Mouse (Mus musculus) heart, embryonic 13.5 days (tissue): ENCODE measurements around the gene Zfp14. TPM values are rescaled to one million over a fixed set of nuclear protein-coding genes. Genes with fewer than 3 reads are reported as not detected.

Experiments used
- ATAC-seq: fragments of 200-750 bp; cut with Nextera tagmentation; 2 replicates; pipeline ENCODE4 v1.8.0; 2017; ENCODE audit warnings: moderate TSS enrichment; ENCODE audit not compliant: insufficient number of reproducible peaks, low FRiP score, low TSS enrichment; ENCODE audit errors: extremely low read depth
- H3K27ac ChIP-seq: fragments of 300-500 bp; sonication (generic); replicated peaks from 2 replicates; pipeline ENCODE4 v1.5.1; 2015; ENCODE audit warnings: moderate library complexity, mild to moderate bottlenecking, inconsistent platforms
- H3K27me3 ChIP-seq: fragments of 300-500 bp; sonication (generic); replicated peaks from 2 replicates; pipeline ENCODE4 v1.6.1; 2015; ENCODE audit warnings: mild to moderate bottlenecking, inconsistent platforms
- H3K36me3 ChIP-seq: fragments of 300-500 bp; sonication (generic); 2 replicates; pipeline ENCODE4 v1.6.1; 2015; ENCODE audit warnings: mild to moderate bottlenecking, inconsistent platforms
- H3K4me1 ChIP-seq: fragments of 300-500 bp; sonication (generic); 2 replicates; pipeline ENCODE4 v1.6.1; 2015; ENCODE audit warnings: inconsistent platforms
- H3K4me2 ChIP-seq: fragments of 300-500 bp; sonication (generic); 2 replicates; pipeline ENCODE4 v1.6.1; 2015; ENCODE audit warnings: inconsistent platforms, mild to moderate bottlenecking, moderate library complexity
- H3K4me3 ChIP-seq: fragments of 300-500 bp; sonication (generic); 2 replicates; pipeline ENCODE4 v1.5.1; 2015; ENCODE audit warnings: moderate library complexity, mild to moderate bottlenecking, inconsistent platforms
- H3K9ac ChIP-seq: fragments of 300-500 bp; sonication (generic); 2 replicates; pipeline ENCODE4 v1.6.1; 2015; ENCODE audit warnings: inconsistent platforms, mild to moderate bottlenecking, moderate library complexity
- H3K9me3 ChIP-seq: fragments of 300-500 bp; sonication (generic); 2 replicates; pipeline ENCODE4 v1.6.1; 2016; ENCODE audit warnings: inconsistent platforms
- WGBS: fragments of 180-500 bp; shearing (Covaris S2); methylation state at CpG from one replicate; pipeline ENCODE4 v1.1.7; 2015; ENCODE audit warnings: mixed read lengths; 5-methylcytosine and 5-hydroxymethylcytosine counted together
- polyA plus RNA-seq: library from polyadenylated mRNA; unstranded; fragments of >200 nt; fragmentation: Nextera tagmentation; extraction: Ambion mirVana; gene quantifications from 2 replicates; pipeline ENCODE4 v1.2.1, GENCODE M21; 2015

Gene Zfp14
- polyA plus RNA-seq = 2.5 and 4.0 TPM in 2 replicates

DNA sequence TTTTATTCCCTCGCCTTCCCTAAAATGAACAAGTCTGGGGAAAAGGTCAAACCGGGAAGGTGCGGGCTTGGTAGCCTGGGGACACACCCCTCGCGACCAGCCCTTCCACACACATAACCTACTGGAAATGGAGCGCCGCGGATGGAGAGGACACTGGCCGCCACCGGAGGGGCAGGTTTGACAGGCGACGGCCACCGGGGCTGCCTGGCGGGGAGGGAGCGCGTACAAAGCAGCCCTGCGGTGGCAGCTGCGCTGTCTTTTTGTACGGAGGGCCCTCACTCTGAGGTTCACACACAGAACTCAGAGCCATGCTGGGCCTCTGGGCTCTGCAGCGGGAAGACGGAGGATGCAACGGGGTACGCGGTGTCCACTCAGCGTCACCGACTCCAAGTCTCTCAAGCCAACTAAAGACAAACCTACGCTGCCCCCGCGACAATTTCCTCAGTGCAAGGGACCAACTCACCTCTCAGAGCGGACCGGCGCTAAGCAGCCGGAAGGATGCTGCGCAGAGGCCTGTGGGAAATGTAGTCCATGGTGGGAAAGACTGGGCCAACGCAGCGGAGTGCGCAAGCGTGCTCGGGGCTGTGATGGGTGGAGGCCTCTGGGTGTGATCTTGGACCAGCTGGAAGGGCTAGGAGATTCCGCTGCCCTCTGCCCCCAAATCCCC is at the start of gene Zfp14:
Zfp14 (minus strand) TSS at position 499 of the 667 bp plus-strand sequence.
- no peaks in the 10 kb centered on the region for H3K9me3 ChIP-seq
- H3K4me1 ChIP-seq = peaks cover 18% of the 10 kb centered on the region
- H3K27me3 ChIP-seq = no peaks in the 10 kb centered on the region
- peak within 1 kb of the TSS; percentile 91 for H3K4me2 ChIP-seq
- peaks cover 9% of the 10 kb centered on the region for H3K36me3 ChIP-seq
- H3K4me3 ChIP-seq = peak within 1 kb of the TSS; percentile 81
- under 1% methylated on average over 40 of the region's 40 CpGs for WGBS
- ATAC-seq = peak; percentile 88
- peak within 1 kb of the TSS; percentile 85 for H3K9ac ChIP-seq
- H3K27ac ChIP-seq = peak within 1 kb of the TSS; percentile 83

DNA sequence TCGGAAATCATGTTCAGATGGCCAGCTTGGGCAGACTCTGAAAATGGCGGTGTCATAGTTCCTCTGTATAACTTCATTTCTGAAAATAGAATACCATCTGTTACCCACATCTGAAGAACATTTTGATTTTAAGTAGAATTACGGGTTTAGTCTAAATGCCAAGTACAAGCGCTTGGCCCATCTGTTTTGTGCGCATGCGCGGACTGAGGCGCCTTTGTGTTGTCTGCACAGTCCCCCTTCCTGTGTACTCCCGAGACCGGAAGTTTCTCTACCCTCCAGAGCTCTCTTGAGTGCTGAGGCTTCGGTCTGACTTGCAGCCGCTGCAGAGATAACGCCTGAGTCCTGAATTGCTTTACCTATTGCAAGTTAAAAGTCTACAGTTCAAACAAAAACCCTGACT is 48.1 kb upstream of the Zfp14 start:
- H3K4me2 ChIP-seq = no peak overlapping the region
- H3K4me3 ChIP-seq = no peak overlapping the region
- H3K27me3 ChIP-seq = no peaks in the 10 kb centered on the region
- peaks cover 70% of the 10 kb centered on the region for H3K36me3 ChIP-seq
- ATAC-seq = no peak
- H3K4me1 ChIP-seq = peaks cover 28% of the 10 kb centered on the region
- 85% methylated on average over 13 of the region's 13 CpGs for WGBS
- H3K9me3 ChIP-seq = peaks cover 17% of the 10 kb centered on the region
- H3K27ac ChIP-seq = no peak overlapping the region
- H3K9ac ChIP-seq = no peak overlapping the region

DNA sequence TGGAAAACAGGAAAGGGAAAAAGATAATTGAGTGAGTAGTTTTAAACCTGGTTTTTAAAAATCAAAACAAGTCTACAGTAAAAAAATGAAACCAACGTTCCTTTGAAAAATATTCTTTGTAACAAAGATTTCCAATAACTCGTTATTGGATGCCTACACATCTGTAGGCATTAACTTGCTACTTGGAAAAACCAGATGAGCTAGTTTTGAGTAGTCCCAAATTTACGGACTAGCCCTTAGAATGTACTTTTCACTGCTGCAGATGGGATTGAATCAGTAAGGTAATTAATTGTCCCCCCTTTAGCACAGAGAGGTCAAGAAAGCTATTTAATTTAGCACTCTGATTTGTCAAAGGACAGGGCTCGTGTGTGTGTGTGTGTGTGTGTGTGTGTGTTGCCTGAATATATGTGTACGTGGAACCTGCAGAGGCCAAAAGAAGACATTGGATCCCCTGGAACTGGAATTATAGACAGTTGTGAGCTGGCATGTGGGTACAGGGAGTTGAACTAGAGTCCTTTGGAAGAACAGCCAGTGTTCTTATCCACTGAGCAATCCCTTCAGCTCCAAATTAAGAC is 44.5 kb upstream of the Zfp14 start:
- H3K27ac ChIP-seq = peak overlapping the region; percentile 97
- H3K9me3 ChIP-seq = no peaks in the 10 kb centered on the region
- H3K4me3 ChIP-seq = peak overlapping the region; percentile 77
- ATAC-seq = no peak
- peak overlapping the region; percentile 88 for H3K4me2 ChIP-seq
- H3K9ac ChIP-seq = peak overlapping the region; percentile 96
- WGBS = 14% methylated on average over 5 of the region's 5 CpGs
- H3K36me3 ChIP-seq = peaks cover 36% of the 10 kb centered on the region
- H3K27me3 ChIP-seq = no peaks in the 10 kb centered on the region
- H3K4me1 ChIP-seq = peaks cover 37% of the 10 kb centered on the region

DNA sequence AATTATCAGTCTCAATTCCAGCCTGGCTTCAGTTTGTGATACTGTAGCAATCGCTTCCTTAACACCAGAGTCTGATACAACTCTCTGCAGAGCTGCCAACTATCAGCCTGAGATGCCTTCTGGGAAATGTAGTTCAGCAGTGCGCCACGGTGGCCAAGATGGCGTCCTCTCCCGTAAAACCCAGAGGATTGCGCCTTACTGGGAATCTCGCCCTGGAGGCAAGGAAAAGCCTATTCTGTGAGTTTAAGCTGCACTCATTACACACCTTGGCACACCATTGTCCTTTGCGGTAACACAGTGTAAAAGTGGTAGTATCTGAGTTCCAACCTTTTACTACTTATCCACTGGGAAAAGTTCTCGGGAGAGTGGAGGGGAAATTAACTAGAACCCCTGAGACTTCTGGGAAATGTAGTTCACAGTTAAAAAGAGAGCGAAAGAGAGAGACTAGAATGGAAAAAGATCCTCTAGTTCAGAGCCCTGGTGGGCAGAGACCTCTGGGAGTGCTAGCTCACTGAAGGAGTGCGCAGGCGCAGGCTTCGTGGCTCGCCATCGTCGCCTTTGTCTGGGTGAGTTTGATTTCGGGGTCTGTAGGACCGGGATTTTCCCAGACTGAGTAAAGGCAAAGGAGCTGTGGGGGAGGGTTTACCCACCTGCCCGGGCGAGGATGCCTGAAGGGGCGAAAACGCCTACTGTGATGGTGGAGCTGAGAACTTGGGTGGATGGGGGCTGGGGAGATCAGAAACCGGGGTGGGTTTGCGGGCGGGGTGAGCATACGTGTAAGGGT is 43.7 kb upstream of the Zfp14 start, which contains the start of gene Zfp260:
Zfp260 (plus strand) TSS at position 132 of the 784 bp plus-strand sequence.
- peak within 1 kb of the TSS; percentile 96 for H3K9ac ChIP-seq
- peak within 1 kb of the TSS; percentile 88 for H3K4me2 ChIP-seq
- H3K36me3 ChIP-seq = peaks cover 28% of the 10 kb centered on the region
- H3K4me1 ChIP-seq = peaks cover 37% of the 10 kb centered on the region
- H3K4me3 ChIP-seq = peak within 1 kb of the TSS; percentile 77
- under 1% methylated on average over 26 of the region's 26 CpGs for WGBS
- H3K9me3 ChIP-seq = no peaks in the 10 kb centered on the region
- ATAC-seq = peak; percentile 70
- no peaks in the 10 kb centered on the region for H3K27me3 ChIP-seq
- peak within 1 kb of the TSS; percentile 97 for H3K27ac ChIP-seq

DNA sequence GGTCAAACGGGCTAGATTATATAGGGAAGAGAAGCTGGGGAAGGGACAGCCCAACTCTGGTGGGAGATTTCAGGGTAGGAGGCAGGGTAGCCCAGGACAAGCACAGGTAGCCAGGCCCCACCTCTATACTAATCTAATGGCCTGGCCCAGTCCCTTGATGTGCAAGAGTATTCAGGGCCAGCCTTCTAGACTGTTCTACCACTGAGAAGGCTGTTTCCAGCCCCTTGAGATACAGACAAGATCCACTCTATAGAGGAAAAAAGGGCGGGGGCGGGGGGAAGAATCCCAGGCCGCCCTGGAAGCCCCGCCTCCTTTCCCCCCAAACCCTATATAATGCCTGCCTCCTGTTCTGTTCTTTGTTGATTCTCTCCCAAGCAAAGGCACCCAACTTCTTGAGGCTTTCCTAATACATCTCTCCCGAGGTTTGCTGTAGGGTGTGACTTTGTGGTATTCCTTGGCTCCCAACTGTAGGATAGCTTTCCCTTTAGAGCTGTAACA is 42.8 kb upstream of the Zfp14 start:
- ATAC-seq = no peak
- Histone ChIP-seq H3K4me2 (peak overlapping the region; percentile 88), H3K9ac (peak overlapping the region; percentile 96), H3K36me3 (peaks cover 19% of the 10 kb centered on the region), H3K4me3 (peak overlapping the region; percentile 77), H3K4me1 (peaks cover 45% of the 10 kb centered on the region), H3K9me3 (no peaks in the 10 kb centered on the region), H3K27ac (peak overlapping the region; percentile 97; the same call in 1 of the 2 replicates), H3K27me3 (no peaks in the 10 kb centered on the region)
- WGBS = 59% methylated on average over 6 of the region's 6 CpGs

DNA sequence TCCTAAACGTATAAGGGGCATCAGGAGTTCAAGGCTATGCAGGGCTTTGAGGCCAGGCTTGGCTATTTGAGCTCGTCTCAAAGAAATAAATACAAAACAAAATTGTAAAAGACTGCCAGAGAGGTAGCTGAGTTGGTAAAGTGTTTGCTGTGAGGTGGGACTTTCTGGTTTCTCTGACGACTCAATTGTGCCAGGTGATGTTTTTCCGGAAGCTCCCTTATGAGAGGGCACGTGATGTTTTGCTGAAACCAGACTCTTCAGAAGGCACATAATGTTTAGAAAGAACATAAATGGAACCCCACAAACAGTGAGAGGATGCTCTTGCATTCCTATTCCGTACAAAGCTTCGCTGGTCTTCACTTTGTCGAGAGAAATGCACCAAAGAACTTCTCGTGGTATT is 41.5 kb upstream of the Zfp14 start:
- peaks cover 42% of the 10 kb centered on the region for H3K4me1 ChIP-seq
- no peaks in the 10 kb centered on the region for H3K9me3 ChIP-seq
- no peaks in the 10 kb centered on the region for H3K27me3 ChIP-seq
- H3K4me2 ChIP-seq = no peak overlapping the region
- no peak overlapping the region for H3K27ac ChIP-seq
- H3K4me3 ChIP-seq = no peak overlapping the region
- ATAC-seq = no peak
- WGBS = 78% methylated on average over 9 of the region's 9 CpGs
- H3K36me3 ChIP-seq = peaks cover 9% of the 10 kb centered on the region; the same call in 1 of the 2 replicates
- H3K9ac ChIP-seq = no peak overlapping the region

DNA sequence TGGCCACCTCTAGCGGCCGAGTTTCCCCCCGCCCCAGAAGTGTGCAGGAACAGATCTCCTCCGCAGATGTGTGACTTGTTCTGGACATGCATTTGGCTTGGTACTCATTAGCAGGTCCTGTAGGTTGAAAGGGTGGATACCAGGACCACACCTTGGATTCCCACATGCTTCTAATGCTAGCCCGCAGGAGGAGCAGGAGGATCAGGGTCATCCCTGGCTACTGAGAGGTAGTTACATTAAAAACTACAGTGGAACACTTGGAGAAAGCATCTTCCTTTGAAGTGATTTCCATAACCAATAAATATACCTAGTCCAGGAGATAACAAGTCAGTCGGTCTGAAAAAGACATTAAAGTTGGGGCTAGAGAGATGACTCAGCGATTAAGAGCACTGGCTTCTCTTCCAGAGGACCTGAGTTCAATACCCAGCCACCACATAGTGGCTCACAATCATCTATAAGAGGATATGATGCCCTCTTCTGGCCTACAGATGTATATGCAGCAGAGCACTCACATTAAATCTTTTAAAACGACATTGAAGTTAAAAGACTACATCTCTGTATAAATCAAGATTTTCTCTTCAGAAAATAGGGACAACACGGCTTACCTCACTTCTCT is 39.9 kb upstream of the Zfp14 start:
- Histone ChIP-seq H3K36me3 (peaks cover 10% of the 10 kb centered on the region), H3K4me2 (peak overlapping the region; percentile 80), H3K9me3 (no peaks in the 10 kb centered on the region), H3K4me1 (peaks cover 29% of the 10 kb centered on the region), H3K4me3 (peak overlapping the region; percentile 72), H3K27ac (peak overlapping the region; percentile 81), H3K9ac (peak overlapping the region; percentile 72), H3K27me3 (no peaks in the 10 kb centered on the region)
- WGBS = 7% methylated on average over 9 of the region's 9 CpGs
- no peak for ATAC-seq

DNA sequence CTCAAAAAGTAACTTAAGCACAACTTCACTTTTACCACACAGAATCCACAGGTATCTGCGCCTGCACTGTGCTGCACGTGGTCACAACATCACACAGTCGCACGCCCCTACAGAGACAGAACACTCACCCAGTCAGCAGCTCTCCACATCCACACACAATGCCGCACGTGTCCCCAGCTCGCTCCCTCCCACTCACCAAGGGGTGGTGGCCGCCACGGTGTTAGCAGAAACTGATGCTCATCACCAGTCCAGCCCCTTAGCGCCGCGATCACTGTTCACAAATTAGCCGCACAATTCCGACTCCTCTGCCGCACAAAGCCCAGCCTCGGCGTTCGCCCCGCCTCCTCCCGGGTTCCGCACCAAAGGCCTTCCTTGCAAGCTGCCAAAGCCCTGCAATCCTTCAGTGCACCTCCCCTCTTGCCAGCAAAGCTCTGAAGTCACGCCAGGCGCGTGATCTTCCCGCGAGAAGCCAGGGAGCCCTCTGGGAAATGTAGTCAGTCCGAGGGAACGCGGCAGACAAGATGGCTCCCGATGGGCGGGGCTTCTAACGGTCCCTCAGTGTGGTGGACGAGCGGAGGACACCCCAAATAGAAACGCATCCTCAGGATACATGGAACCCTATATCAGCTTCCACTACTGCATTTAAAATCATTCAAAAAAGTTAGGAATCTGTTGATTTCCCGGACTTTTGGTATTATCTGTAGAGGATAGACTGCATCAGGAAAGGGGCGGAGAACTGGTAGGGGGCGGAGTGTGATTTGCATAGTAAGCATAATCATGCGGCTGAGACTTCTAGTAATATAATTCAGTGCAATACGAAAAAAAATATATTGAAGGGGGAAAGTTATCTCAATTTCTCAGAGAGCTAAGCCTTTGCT is 39.2 kb upstream of the Zfp14 start, which contains the start of the genes Gm26920 and Zfp566:
Gm26920 (minus strand) TSS at position 319 of the 878 bp plus-strand sequence.
Zfp566 (minus strand) TSS at position 436 of the 878 bp plus-strand sequence.
- peak within 1 kb of the TSS; percentile 88 for H3K9ac ChIP-seq
- H3K9me3 ChIP-seq = no peaks in the 10 kb centered on the region
- H3K4me2 ChIP-seq = peak within 1 kb of the TSS; percentile 82
- ATAC-seq = peak; percentile 88
- H3K27ac ChIP-seq = peak within 1 kb of the TSS; percentile 81
- H3K4me3 ChIP-seq = peak within 1 kb of the TSS; percentile 72
- 0% methylated on average over 40 of the region's 40 CpGs for WGBS
- H3K4me1 ChIP-seq = peaks cover 26% of the 10 kb centered on the region
- no peaks in the 10 kb centered on the region for H3K27me3 ChIP-seq
- H3K36me3 ChIP-seq = peaks cover 18% of the 10 kb centered on the region

DNA sequence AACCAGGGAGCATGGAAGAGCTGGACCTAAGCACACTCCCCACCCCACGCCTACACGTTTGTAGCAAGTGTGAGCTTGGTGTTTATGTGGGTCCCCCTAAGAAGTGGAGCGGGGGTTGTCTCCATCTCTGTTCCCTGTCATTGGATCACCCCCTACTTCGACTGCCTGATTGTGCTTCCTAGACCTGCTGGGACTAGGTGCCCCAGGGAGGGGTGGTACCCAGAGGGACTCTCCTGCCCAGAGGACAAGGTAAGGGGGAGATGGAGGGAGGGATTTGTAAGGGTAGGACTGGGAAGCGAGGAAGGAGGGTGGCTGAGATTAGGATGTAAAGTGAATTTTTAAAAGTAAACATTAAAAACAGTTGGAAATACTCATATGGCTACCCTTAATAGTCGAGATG is 38.2 kb upstream of the Zfp14 start:
- peaks cover 26% of the 10 kb centered on the region for H3K36me3 ChIP-seq
- no peak for ATAC-seq
- H3K4me3 ChIP-seq = peak overlapping the region; percentile 72
- H3K9ac ChIP-seq = peak overlapping the region; percentile 88
- no peaks in the 10 kb centered on the region for H3K27me3 ChIP-seq
- H3K4me1 ChIP-seq = peaks cover 25% of the 10 kb centered on the region
- H3K27ac ChIP-seq = peak overlapping the region; percentile 81; the same call in 1 of the 2 replicates
- peak overlapping the region; percentile 82 for H3K4me2 ChIP-seq
- no peaks in the 10 kb centered on the region for H3K9me3 ChIP-seq
- WGBS = 27% methylated on average over 6 of the region's 6 CpGs

DNA sequence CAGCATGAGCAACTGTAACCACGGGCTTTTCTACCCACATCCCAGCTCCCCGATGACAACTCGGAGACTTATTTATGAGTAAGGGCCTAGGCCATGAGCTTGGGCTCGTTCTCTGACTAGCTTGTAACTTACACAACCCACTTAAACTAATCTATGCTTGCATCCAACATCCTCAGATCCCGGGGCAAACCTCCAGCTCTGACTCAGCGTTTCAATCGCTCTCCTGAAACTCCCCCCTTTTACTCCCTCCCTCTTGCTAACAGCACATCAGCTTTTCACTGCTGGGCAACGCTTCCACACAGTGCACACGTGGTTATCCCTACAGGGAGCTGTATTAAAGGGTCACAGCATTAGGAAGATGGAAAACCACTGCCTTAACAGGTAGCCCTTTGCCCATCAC is 35.3 kb upstream of the Zfp14 start:
- Histone ChIP-seq H3K27me3 (no peaks in the 10 kb centered on the region), H3K4me3 (no peak overlapping the region), H3K9ac (no peak overlapping the region), H3K4me2 (no peak overlapping the region), H3K27ac (no peak overlapping the region), H3K9me3 (no peaks in the 10 kb centered on the region), H3K36me3 (peaks cover 42% of the 10 kb centered on the region), H3K4me1 (peaks cover 19% of the 10 kb centered on the region)
- 84% methylated on average over 9 of the region's 9 CpGs for WGBS
- no peak for ATAC-seq
